Mouse (Mus musculus) stomach, embryonic 16.5 days (tissue): ENCODE results near the gene Lif. TPM values are rescaled to one million over a fixed set of nuclear protein-coding genes. Genes with fewer than 3 reads are reported as not detected.

Experiments
- ATAC-seq: fragments of 200-750 bp; cut with Nextera tagmentation; 2 replicates; pipeline ENCODE4 v1.8.0; 2017; ENCODE audit warnings: moderate number of reproducible peaks, moderate TSS enrichment; ENCODE audit not compliant: insufficient read depth, low FRiP score
- H3K27ac ChIP-seq: fragments of 300-500 bp; sonication (generic); 2 replicates; pipeline ENCODE4 v1.5.1; 2014; ENCODE audit warnings: low read length
- H3K27me3 ChIP-seq: fragments of 300-500 bp; sonication (generic); 2 replicates; pipeline ENCODE4 v1.6.1; 2014; ENCODE audit warnings: low read length, control low read depth, mixed read lengths; ENCODE audit not compliant: control insufficient read depth, insufficient read depth
- H3K36me3 ChIP-seq: fragments of 300-500 bp; sonication (generic); 2 replicates; pipeline ENCODE4 v1.6.1; 2014; ENCODE audit warnings: low read length; ENCODE audit not compliant: control insufficient read depth, insufficient read depth
- H3K4me1 ChIP-seq: fragments of 300-500 bp; sonication (generic); 2 replicates; pipeline ENCODE4 v1.6.1; 2014; ENCODE audit warnings: low read length, control low read depth, mixed read lengths; ENCODE audit not compliant: control insufficient read depth, insufficient read depth
- H3K4me2 ChIP-seq: fragments of 300-500 bp; sonication (generic); 2 replicates; pipeline ENCODE4 v1.6.1; 2014; ENCODE audit warnings: low read depth, low read length, mixed read lengths
- H3K4me3 ChIP-seq: fragments of 300-500 bp; sonication (generic); replicated peaks from 2 replicates; pipeline ENCODE4 v1.5.1; 2014; ENCODE audit warnings: mild to moderate bottlenecking, low read length
- H3K9ac ChIP-seq: fragments of 300-500 bp; sonication (generic); 2 replicates; pipeline ENCODE4 v1.6.1; 2014; ENCODE audit warnings: low read length
- H3K9me3 ChIP-seq: fragments of 300-500 bp; sonication (generic); replicated peaks from 2 replicates; pipeline ENCODE4 v1.6.1; 2016; ENCODE audit warnings: low read length, control low read depth; ENCODE audit not compliant: control insufficient read depth
- WGBS: fragments of 180-500 bp; shearing (Covaris S2); extraction: QIAGEN DNeasy Blood & Tissue Kit; methylation state at CpG from one replicate; pipeline ENCODE4 v1.1.7; 2014; 5-methylcytosine and 5-hydroxymethylcytosine counted together
- polyA plus RNA-seq: library from polyadenylated mRNA; unstranded; fragments of >200 nt; fragmentation: Nextera tagmentation; extraction: Ambion mirVana; gene quantifications from 2 replicates; pipeline ENCODE4 v1.2.1, GENCODE M21; 2015

Lif gene
- polyA plus RNA-seq, 1 experiment from 2014 or later = 1.1 TPM

GRCm38 (mm10) chr11:4249151-4249550 is 8.2 kb upstream of the Lif start:
- H3K27ac ChIP-seq = no peak overlapping the region
- no peak overlapping the region for H3K4me3 ChIP-seq
- H3K4me2 ChIP-seq = no peak overlapping the region
- WGBS = 89% methylated on average over 3 of the region's 3 CpGs
- no peaks in the 10 kb centered on the region for H3K4me1 ChIP-seq
- no peak for ATAC-seq
- H3K9me3 ChIP-seq = no peaks in the 10 kb centered on the region
- H3K36me3 ChIP-seq = no peaks in the 10 kb centered on the region
- H3K9ac ChIP-seq = no peak overlapping the region
- no peaks in the 10 kb centered on the region for H3K27me3 ChIP-seq

- WGBS = 70% methylated on average over 7 of the region's 7 CpGs
Measured at GRCm38 (mm10) chr11:4250290-4250689, 7.1 kb upstream of the Lif start.

GRCm38 (mm10) chr11:4251376-4251775 is 6.0 kb upstream of the Lif start:
- no peak overlapping the region for H3K27ac ChIP-seq
- H3K4me1 ChIP-seq = no peaks in the 10 kb centered on the region
- H3K9ac ChIP-seq = no peak overlapping the region
- no peaks in the 10 kb centered on the region for H3K36me3 ChIP-seq
- no peaks in the 10 kb centered on the region for H3K9me3 ChIP-seq
- no peak for ATAC-seq
- H3K27me3 ChIP-seq = no peaks in the 10 kb centered on the region
- no peak overlapping the region for H3K4me2 ChIP-seq
- 53% methylated on average over 3 of the region's 3 CpGs for WGBS
- no peak overlapping the region for H3K4me3 ChIP-seq

More at GRCm38 (mm10) chr11:4250290-4250689, 7.1 kb upstream of the Lif start:
- Histone ChIP-seq H3K27me3 (no peaks in the 10 kb centered on the region), H3K4me3 (no peak overlapping the region), H3K9ac (no peak overlapping the region), H3K36me3 (no peaks in the 10 kb centered on the region), H3K4me1 (no peaks in the 10 kb centered on the region), H3K27ac (no peak overlapping the region), H3K4me2 (no peak overlapping the region), H3K9me3 (no peaks in the 10 kb centered on the region)
- ATAC-seq = no peak

DNA sequence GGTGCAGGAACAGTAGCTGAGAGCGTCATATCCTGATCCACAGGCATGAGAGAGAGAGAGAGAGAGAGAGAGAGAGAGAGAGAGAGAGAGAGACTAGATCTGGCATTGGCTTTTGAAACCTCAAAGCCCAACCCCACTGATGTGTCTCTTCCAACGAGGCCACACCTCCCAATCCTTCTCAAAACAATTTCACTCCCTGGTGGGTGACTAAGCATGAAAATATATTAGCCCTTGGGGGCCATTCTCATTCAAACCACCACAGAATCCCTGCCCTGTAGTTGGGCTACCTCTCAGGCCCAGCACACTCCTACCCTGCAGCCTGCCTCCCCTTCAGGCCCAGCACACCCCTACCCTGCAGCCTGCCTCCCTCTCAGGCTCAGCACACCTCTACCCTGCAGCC is 4.5 kb upstream of the Lif start:
- no peaks in the 10 kb centered on the region for H3K9me3 ChIP-seq
- H3K4me1 ChIP-seq = no peaks in the 10 kb centered on the region
- ATAC-seq = no peak
- no peak overlapping the region for H3K4me3 ChIP-seq
- H3K27ac ChIP-seq = no peak overlapping the region
- H3K9ac ChIP-seq = no peak overlapping the region
- no peaks in the 10 kb centered on the region for H3K36me3 ChIP-seq
- no peaks in the 10 kb centered on the region for H3K27me3 ChIP-seq
- no peak overlapping the region for H3K4me2 ChIP-seq
- WGBS = 61% methylated on average over 2 of the region's 2 CpGs

DNA sequence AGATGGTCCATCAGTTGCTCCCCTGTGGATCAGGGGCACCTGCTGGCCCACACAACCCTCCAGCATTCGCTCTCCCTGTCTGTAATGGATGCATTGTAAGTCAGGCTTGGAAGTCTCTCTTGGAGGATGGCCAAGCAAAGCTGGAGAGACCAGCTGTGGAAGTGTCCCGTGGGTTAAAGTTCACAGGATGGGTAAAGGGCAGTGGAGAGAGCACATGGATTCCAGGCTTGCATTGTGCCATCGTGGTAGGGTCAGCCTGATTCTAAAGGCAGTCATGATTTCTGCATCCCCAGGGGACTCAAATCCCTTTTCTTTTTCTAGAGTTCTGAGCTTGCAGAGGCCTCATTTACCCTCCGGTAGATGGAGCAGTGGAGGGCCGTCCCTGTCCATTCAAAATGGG is 399 bp downstream of the Lif start:
- no peaks in the 10 kb centered on the region for H3K27me3 ChIP-seq
- no peaks in the 10 kb centered on the region for H3K36me3 ChIP-seq
- WGBS = 49% methylated on average over 5 of the region's 5 CpGs
- peaks cover 28% of the 10 kb centered on the region for H3K4me1 ChIP-seq
- no peak overlapping the region for H3K4me3 ChIP-seq
- H3K9me3 ChIP-seq = no peaks in the 10 kb centered on the region
- no peak for ATAC-seq
- no peak overlapping the region for H3K9ac ChIP-seq
- H3K27ac ChIP-seq = no peak overlapping the region
- H3K4me2 ChIP-seq = no peak overlapping the region

DNA sequence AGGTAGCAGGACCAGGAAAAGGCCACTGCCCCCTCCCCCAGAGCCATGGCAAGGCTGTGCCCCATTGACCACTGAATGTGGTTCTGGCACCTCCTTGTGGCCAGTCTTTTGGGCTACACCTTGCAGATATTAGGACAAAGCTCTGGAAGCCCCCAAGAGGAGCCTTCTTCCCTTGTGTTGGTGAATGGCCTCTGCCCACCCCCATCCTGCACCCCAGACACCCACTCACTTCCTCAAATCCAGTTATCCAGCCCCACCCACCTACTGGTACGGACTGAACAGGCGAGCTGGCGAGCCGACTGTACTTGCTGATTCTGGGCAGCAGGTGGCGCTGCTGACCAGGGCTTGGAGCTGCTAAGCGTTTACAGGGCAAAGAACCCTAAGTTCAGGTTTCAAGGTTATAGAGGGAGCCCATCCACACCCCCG is 1.3 kb downstream of the Lif start:
- H3K4me1 ChIP-seq = peaks cover 36% of the 10 kb centered on the region
- H3K9me3 ChIP-seq = no peaks in the 10 kb centered on the region
- H3K36me3 ChIP-seq = no peaks in the 10 kb centered on the region
- peak overlapping the region; percentile 27; the same call in 1 of the 2 replicates for H3K4me3 ChIP-seq
- H3K9ac ChIP-seq = no peak overlapping the region
- H3K27ac ChIP-seq = no peak overlapping the region
- peak overlapping the region; percentile 44; the same call in 1 of the 2 replicates for H3K4me2 ChIP-seq
- no peaks in the 10 kb centered on the region for H3K27me3 ChIP-seq
- 0 out of 2 replicates have a peak, but pooled peaks have one; percentile 22 for ATAC-seq
- WGBS = under 1% methylated on average over 7 of the region's 7 CpGs

DNA sequence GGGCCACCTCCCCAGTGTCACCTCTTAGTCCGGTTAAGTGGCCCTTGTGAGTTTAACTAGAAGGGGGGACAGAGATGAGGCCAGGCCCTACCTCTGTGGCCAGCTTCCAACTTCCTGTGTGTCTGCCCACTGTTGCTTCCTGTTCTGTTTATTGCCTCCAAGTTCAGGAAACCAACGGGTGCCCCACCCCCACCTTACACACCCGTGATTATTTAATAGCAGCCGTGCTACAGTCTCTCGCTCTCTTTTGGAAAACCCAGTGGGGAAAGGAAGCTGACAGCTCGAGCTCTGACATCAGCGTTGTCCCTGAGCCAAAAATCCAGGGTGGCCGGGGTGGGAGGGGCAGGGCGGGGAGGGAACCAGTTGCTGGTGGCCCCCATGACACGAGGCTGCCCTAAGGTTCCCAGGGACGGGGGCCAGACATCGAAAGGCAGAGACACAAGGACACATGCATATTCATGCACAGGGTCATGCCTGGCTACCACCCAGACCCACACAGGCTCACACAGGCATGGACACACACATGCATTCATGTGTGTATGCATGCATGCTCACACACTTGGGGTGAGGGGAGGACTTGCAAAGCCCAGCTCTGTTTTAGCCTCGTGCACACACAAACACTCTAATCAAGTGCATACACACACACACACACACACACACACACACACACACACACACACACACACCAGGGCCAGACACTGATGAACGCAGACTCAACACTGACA is 3.3 kb downstream of the Lif start:
- peak; percentile 3; the same call in 1 of the 2 replicates for ATAC-seq
- Histone ChIP-seq H3K27me3 (peaks cover 2% of the 10 kb centered on the region; the same call in 1 of the 2 replicates), H3K27ac (peak overlapping the region; percentile 33; the same call in 1 of the 2 replicates), H3K4me1 (peaks cover 50% of the 10 kb centered on the region), H3K9ac (peak overlapping the region; percentile 43; the same call in 1 of the 2 replicates), H3K9me3 (no peaks in the 10 kb centered on the region), H3K4me2 (peak overlapping the region; percentile 24), H3K4me3 (no peak overlapping the region), H3K36me3 (no peaks in the 10 kb centered on the region)
- WGBS = 28% methylated on average over 14 of the region's 14 CpGs

DNA sequence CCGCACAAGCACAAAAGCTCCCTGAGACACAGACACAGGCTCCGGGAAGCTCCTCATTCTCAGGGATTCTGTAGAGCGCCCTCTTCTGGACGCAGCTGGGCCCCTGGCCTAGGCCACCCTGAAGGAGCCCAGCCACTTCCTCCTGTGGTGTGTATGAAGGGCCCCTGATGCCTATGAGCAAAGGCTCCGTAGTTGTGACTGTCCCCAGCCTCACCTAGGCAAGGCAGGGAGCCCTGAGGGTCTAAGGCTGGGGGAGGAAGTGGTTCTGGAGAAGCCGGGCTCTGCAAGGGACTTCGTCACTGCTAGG is 3.8 kb downstream of the Lif start:
- Histone ChIP-seq H3K36me3 (no peaks in the 10 kb centered on the region), H3K4me1 (peaks cover 55% of the 10 kb centered on the region), H3K27ac (peak overlapping the region; percentile 33; the same call in 1 of the 2 replicates), H3K9ac (no peak overlapping the region), H3K27me3 (peaks cover 5% of the 10 kb centered on the region; the same call in 1 of the 2 replicates), H3K9me3 (no peaks in the 10 kb centered on the region), H3K4me3 (no peak overlapping the region), H3K4me2 (no peak overlapping the region)
- ATAC-seq = no peak
- WGBS = 50% methylated on average over 7 of the region's 7 CpGs

DNA sequence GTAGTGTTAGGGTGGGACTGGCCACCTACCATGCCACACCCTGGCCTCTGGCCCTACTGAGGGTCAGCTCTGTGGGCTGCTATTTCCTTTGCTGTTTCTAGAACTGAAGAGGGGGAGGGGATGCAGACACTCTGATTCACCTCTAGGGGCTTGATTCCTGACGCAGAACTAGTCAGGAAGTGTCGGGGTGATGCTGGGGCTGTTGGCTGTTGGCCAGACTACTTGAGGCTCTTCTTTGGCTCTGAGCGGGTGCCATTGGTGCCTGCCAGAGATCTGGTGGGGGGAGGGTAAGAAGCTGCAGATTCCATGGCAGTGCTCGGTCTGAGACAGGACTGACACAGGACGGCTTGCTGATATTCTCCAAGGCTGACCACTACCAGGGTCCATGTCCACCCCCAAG is 4.6 kb downstream of the Lif start:
- ATAC-seq = no peak
- peaks cover 5% of the 10 kb centered on the region; the same call in 1 of the 2 replicates for H3K27me3 ChIP-seq
- H3K27ac ChIP-seq = peak overlapping the region; percentile 33; the same call in 1 of the 2 replicates
- no peaks in the 10 kb centered on the region for H3K9me3 ChIP-seq
- H3K9ac ChIP-seq = no peak overlapping the region
- no peak overlapping the region for H3K4me2 ChIP-seq
- H3K4me3 ChIP-seq = no peak overlapping the region
- peaks cover 58% of the 10 kb centered on the region for H3K4me1 ChIP-seq
- WGBS = 31% methylated on average over 5 of the region's 5 CpGs
- no peaks in the 10 kb centered on the region for H3K36me3 ChIP-seq
